Mouse (Mus musculus): ENCODE measurements around the gene Bfsp2. TPM values are rescaled to one million over a fixed set of nuclear protein-coding genes. Genes with fewer than 3 reads are reported as not detected.

Bfsp2 gene
- polyA plus RNA-seq, 1 experiment from 2014 or later: 2.1 TPM

- 74% methylated on average over 6 of the region's 6 CpGs for WGBS
- Histone ChIP-seq H3K27ac (no peak overlapping the region), H3K9ac (no peak overlapping the region), H3K4me3 (no peak overlapping the region), H3K9me3 (replicated peaks) (no peaks in the 10 kb centered on the region), H3K27me3 (0 out of 2 replicates have a peak, but pooled peaks cover 2% of the 10 kb centered on the region), H3K4me1 (peaks cover 36% of the 10 kb centered on the region), H3K36me3 (no peaks in the 10 kb centered on the region), H3K4me2 (replicated peaks) (no peak overlapping the region)
- ATAC-seq (ENCODE audit: low FRiP score): no peak
These were observed 4.8 kb downstream of the Bfsp2 start for GRCm38 (mm10) chr9:103475414-103475813.

GRCm38 (mm10) chr9:103473915-103474688, 6.1 kb downstream of the Bfsp2 start:
- peaks cover 31% of the 10 kb centered on the region for H3K4me1 ChIP-seq
- 27% methylated on average over 13 of the region's 13 CpGs for WGBS
- no peaks in the 10 kb centered on the region for H3K36me3 ChIP-seq
- H3K4me2 ChIP-seq (replicated peaks): no peak overlapping the region; the same call in 1 of the 2 replicates
- no peaks in the 10 kb centered on the region for H3K9me3 ChIP-seq (replicated peaks)
- no peak overlapping the region for H3K9ac ChIP-seq
- ATAC-seq (ENCODE audit: low FRiP score): peak; percentile 77
- 0 out of 2 replicates have a peak, but pooled peaks cover 5% of the 10 kb centered on the region for H3K27me3 ChIP-seq
- no peak overlapping the region for H3K4me3 ChIP-seq
- H3K27ac ChIP-seq: peak overlapping the region; percentile 56

- H3K9me3 ChIP-seq (replicated peaks): no peaks in the 10 kb centered on the region
- H3K4me1 ChIP-seq: peaks cover 31% of the 10 kb centered on the region
- WGBS: 25% methylated on average over 11 of the region's 11 CpGs
- H3K4me2 ChIP-seq (replicated peaks): peak overlapping the region; percentile 18; the same call in 1 of the 2 replicates
- H3K27me3 ChIP-seq: 0 out of 2 replicates have a peak, but pooled peaks cover 5% of the 10 kb centered on the region
- no peaks in the 10 kb centered on the region for H3K36me3 ChIP-seq
- no peak for ATAC-seq (ENCODE audit: low FRiP score)
- no peak overlapping the region for H3K4me3 ChIP-seq
- H3K9ac ChIP-seq: no peak overlapping the region
- no peak overlapping the region for H3K27ac ChIP-seq
These were observed 8.4 kb downstream of the Bfsp2 start for GRCm38 (mm10) chr9:103471784-103472183.

- WGBS: 66% methylated on average over 5 of the region's 5 CpGs
- no peak overlapping the region for H3K9ac ChIP-seq
- H3K27ac ChIP-seq: no peak overlapping the region
- H3K36me3 ChIP-seq: no peaks in the 10 kb centered on the region
- H3K9me3 ChIP-seq (replicated peaks): no peaks in the 10 kb centered on the region
- H3K4me1 ChIP-seq: peaks cover 42% of the 10 kb centered on the region
- no peak overlapping the region for H3K4me2 ChIP-seq (replicated peaks)
- no peak overlapping the region for H3K4me3 ChIP-seq
- ATAC-seq (ENCODE audit: low FRiP score): no peak
- 0 out of 2 replicates have a peak, but pooled peaks cover 5% of the 10 kb centered on the region for H3K27me3 ChIP-seq
These were observed 10.7 kb downstream of the Bfsp2 start for GRCm38 (mm10) chr9:103469516-103469915.

- Histone ChIP-seq H3K36me3 (no peaks in the 10 kb centered on the region), H3K9me3 (replicated peaks) (no peaks in the 10 kb centered on the region), H3K9ac (no peak overlapping the region), H3K4me2 (replicated peaks) (no peak overlapping the region), H3K4me3 (no peak overlapping the region), H3K27ac (no peak overlapping the region), H3K4me1 (peaks cover 36% of the 10 kb centered on the region), H3K27me3 (0 out of 2 replicates have a peak, but pooled peaks cover 5% of the 10 kb centered on the region)
- no peak for ATAC-seq (ENCODE audit: low FRiP score)
- 80% methylated on average over 7 of the region's 7 CpGs for WGBS
These were observed 11.3 kb downstream of the Bfsp2 start for GRCm38 (mm10) chr9:103468911-103469310.

GRCm38 (mm10) chr9:103465711-103466220, 14.5 kb downstream of the Bfsp2 start:
- peak; percentile 67 for ATAC-seq (ENCODE audit: low FRiP score)
- Histone ChIP-seq H3K4me1 (peaks cover 23% of the 10 kb centered on the region), H3K36me3 (no peaks in the 10 kb centered on the region), H3K27ac (peak overlapping the region; percentile 74), H3K27me3 (0 out of 2 replicates have a peak, but pooled peaks cover 3% of the 10 kb centered on the region), H3K4me2 (replicated peaks) (no peak overlapping the region), H3K4me3 (no peak overlapping the region), H3K9ac (no peak overlapping the region), H3K9me3 (replicated peaks) (no peaks in the 10 kb centered on the region)
- 50% methylated on average over 13 of the region's 13 CpGs for WGBS

- Histone ChIP-seq H3K36me3 (no peaks in the 10 kb centered on the region), H3K9ac (no peak overlapping the region), H3K4me1 (peaks cover 19% of the 10 kb centered on the region), H3K9me3 (replicated peaks) (no peaks in the 10 kb centered on the region), H3K4me2 (replicated peaks) (no peak overlapping the region), H3K4me3 (no peak overlapping the region), H3K27ac (peak overlapping the region; percentile 74), H3K27me3 (0 out of 2 replicates have a peak, but pooled peaks cover 3% of the 10 kb centered on the region)
- 27% methylated on average over 1 of the region's 1 CpGs for WGBS
- ATAC-seq (ENCODE audit: low FRiP score): peak; percentile 30; the same call in 1 of the 2 replicates
These were observed 14.9 kb downstream of the Bfsp2 start for GRCm38 (mm10) chr9:103465293-103465692.

- no peak overlapping the region for H3K4me3 ChIP-seq
- H3K27ac ChIP-seq: no peak overlapping the region
- H3K4me1 ChIP-seq: peaks cover 15% of the 10 kb centered on the region
- WGBS: 74% methylated on average over 6 of the region's 6 CpGs
- H3K4me2 ChIP-seq (replicated peaks): no peak overlapping the region
- no peaks in the 10 kb centered on the region for H3K36me3 ChIP-seq
- no peaks in the 10 kb centered on the region for H3K27me3 ChIP-seq
- H3K9me3 ChIP-seq (replicated peaks): no peaks in the 10 kb centered on the region
- ATAC-seq (ENCODE audit: low FRiP score): no peak
- H3K9ac ChIP-seq: no peak overlapping the region
These were observed 16.4 kb downstream of the Bfsp2 start for GRCm38 (mm10) chr9:103463833-103464232.

- no peak overlapping the region for H3K4me3 ChIP-seq
- no peaks in the 10 kb centered on the region for H3K9me3 ChIP-seq (replicated peaks)
- WGBS: 53% methylated on average over 2 of the region's 2 CpGs
- no peak for ATAC-seq (ENCODE audit: low FRiP score)
- H3K4me1 ChIP-seq: peaks cover 3% of the 10 kb centered on the region; the same call in 1 of the 2 replicates
- H3K36me3 ChIP-seq: no peaks in the 10 kb centered on the region
- no peak overlapping the region for H3K9ac ChIP-seq
- H3K4me2 ChIP-seq (replicated peaks): no peak overlapping the region
- H3K27ac ChIP-seq: no peak overlapping the region
- no peaks in the 10 kb centered on the region for H3K27me3 ChIP-seq
These were observed 20.4 kb downstream of the Bfsp2 start for GRCm38 (mm10) chr9:103459839-103460238.

GRCm38 (mm10) chr9:103459307-103459706, 20.9 kb downstream of the Bfsp2 start:
- H3K36me3 ChIP-seq: no peaks in the 10 kb centered on the region
- H3K27me3 ChIP-seq: no peaks in the 10 kb centered on the region
- H3K4me1 ChIP-seq: peaks cover 3% of the 10 kb centered on the region; the same call in 1 of the 2 replicates
- no peaks in the 10 kb centered on the region for H3K9me3 ChIP-seq (replicated peaks)
- H3K4me2 ChIP-seq (replicated peaks): no peak overlapping the region
- no peak overlapping the region for H3K9ac ChIP-seq
- H3K4me3 ChIP-seq: no peak overlapping the region
- WGBS: 100% methylated on average over 1 of the region's 1 CpGs
- H3K27ac ChIP-seq: no peak overlapping the region
- ATAC-seq (ENCODE audit: low FRiP score): no peak

GRCm38 (mm10) chr9:103449651-103450050, 30.6 kb downstream of the Bfsp2 start:
- H3K4me2 ChIP-seq (replicated peaks): no peak overlapping the region
- no peak overlapping the region for H3K27ac ChIP-seq
- H3K27me3 ChIP-seq: no peaks in the 10 kb centered on the region
- 72% methylated on average over 6 of the region's 6 CpGs for WGBS
- H3K9ac ChIP-seq: no peak overlapping the region
- no peaks in the 10 kb centered on the region for H3K36me3 ChIP-seq
- H3K4me1 ChIP-seq: no peaks in the 10 kb centered on the region
- peaks cover 1% of the 10 kb centered on the region; the same call in 1 of the 2 replicates for H3K9me3 ChIP-seq (replicated peaks)
- no peak for ATAC-seq (ENCODE audit: low FRiP score)
- H3K4me3 ChIP-seq: no peak overlapping the region

- WGBS: 82% methylated on average over 7 of the region's 7 CpGs
- H3K27me3 ChIP-seq: no peaks in the 10 kb centered on the region
- no peak overlapping the region for H3K4me2 ChIP-seq (replicated peaks)
- H3K36me3 ChIP-seq: no peaks in the 10 kb centered on the region
- no peak overlapping the region for H3K27ac ChIP-seq
- peaks cover 5% of the 10 kb centered on the region; the same call in 1 of the 2 replicates for H3K9me3 ChIP-seq (replicated peaks)
- H3K4me1 ChIP-seq: 0 out of 2 replicates have a peak, but pooled peaks cover 2% of the 10 kb centered on the region
- no peak overlapping the region for H3K4me3 ChIP-seq
- H3K9ac ChIP-seq: no peak overlapping the region
- ATAC-seq (ENCODE audit: low FRiP score): no peak
These were observed 31.1 kb downstream of the Bfsp2 start for GRCm38 (mm10) chr9:103449092-103449491.

Data from hindbrain, embryonic 12.5 days (tissue).